Mouse (Mus musculus): ENCODE results near the gene Tmem191c. TPM values are rescaled to one million over a fixed set of nuclear protein-coding genes. Genes with fewer than 3 reads are reported as not detected.

Tmem191c gene
- polyA plus RNA-seq, 1 experiment from 2014 or later, result 12.2 TPM

DNA sequence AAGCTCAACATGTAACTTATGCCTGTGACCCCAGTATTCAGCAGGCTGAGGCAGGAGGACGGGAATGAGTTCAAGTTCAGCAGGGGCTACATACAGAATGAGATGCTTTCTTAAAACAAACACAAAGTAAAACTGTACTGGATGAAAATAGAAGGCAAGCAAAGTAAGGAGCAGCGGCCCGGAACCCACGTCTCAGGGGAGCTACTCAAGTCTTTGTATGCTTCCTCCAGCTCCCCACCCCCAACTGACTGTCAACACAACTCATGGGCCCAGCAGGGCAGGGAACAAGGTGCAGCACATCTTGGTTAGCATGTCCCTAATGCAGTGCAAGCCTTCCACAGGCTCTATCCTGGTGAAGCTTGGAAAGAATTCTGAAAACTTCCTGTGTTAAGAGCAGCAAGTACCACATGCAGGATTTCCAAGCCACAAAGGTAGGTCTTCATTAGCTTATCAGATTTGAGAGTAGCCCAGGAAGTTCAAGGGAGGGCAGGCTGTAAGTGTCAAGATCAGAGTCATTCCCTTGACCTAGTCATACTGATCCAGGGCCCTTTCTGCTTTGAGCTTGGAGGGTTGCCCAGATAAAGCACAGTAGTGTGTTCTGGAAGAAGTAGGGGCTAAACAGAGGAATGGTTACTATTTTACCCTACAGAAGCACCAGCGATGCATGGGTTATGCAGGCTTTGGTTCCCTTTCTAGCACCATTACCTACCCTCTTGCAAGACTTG is 27.8 kb downstream of the Tmem191c start:
- no peak overlapping the region for H3K4me2 ChIP-seq
- no peak overlapping the region for H3K4me3 ChIP-seq
- ATAC-seq (ENCODE audit: borderline replicate concordance, extremely low read depth, low FRiP score, low TSS enrichment), result no peak
- WGBS, result 74% methylated on average over 5 of the region's 5 CpGs
- no peaks in the 10 kb centered on the region for H3K27me3 ChIP-seq
- no peak overlapping the region for H3K27ac ChIP-seq
- H3K36me3 ChIP-seq, result peaks cover 42% of the 10 kb centered on the region
- no peaks in the 10 kb centered on the region for H3K9me3 ChIP-seq
- H3K9ac ChIP-seq, result no peak overlapping the region
- no peaks in the 10 kb centered on the region for H3K4me1 ChIP-seq

DNA sequence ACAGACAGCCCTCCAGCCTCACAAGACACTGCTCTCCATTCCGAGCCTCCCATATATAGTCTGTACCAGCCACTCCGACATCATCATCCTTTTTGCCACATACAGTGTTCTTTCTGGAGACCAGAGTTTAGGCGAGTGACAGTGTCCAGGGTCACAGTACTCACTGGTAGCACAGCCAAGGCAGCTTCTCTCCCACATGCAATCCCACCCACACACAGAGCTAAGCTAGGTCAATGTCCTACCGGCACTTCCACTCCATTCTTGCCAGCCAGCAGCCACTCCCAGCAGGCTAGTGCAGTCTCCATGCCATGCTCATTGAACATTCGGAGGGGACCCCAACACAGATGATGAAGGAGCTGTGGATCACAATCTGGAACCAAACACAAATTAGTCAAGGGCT is 31.6 kb downstream of the Tmem191c start:
- Histone ChIP-seq H3K4me1 (no peaks in the 10 kb centered on the region), H3K36me3 (peaks cover 29% of the 10 kb centered on the region), H3K9ac (no peak overlapping the region), H3K4me3 (no peak overlapping the region), H3K9me3 (no peaks in the 10 kb centered on the region), H3K27me3 (no peaks in the 10 kb centered on the region), H3K4me2 (no peak overlapping the region), H3K27ac (no peak overlapping the region)
- no peak for ATAC-seq (ENCODE audit: borderline replicate concordance, extremely low read depth, low FRiP score, low TSS enrichment)
- WGBS, result 89% methylated on average over 5 of the region's 5 CpGs

DNA sequence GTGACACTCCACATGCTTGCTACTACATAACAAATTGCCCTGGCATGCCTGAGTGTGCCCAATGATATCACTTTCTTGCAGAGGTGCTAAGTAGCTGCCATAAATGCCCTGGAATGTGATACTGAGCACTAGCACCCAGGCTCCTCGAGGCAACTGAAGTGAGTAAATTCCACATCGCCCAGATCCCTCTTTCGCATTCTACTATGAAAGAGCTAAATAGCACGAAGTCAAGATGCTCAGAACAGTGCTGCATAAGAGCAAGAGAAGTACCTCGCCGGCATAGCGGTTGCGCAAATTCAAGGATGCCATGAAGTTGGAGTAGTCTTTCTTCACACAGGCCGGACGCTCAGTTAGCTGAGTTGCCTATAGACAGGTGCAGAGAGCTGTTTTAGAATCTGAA is 33.2 kb downstream of the Tmem191c start:
- no peak overlapping the region for H3K27ac ChIP-seq
- no peaks in the 10 kb centered on the region for H3K9me3 ChIP-seq
- H3K4me3 ChIP-seq, result no peak overlapping the region
- H3K27me3 ChIP-seq, result no peaks in the 10 kb centered on the region
- ATAC-seq (ENCODE audit: borderline replicate concordance, extremely low read depth, low FRiP score, low TSS enrichment), result no peak
- no peak overlapping the region for H3K9ac ChIP-seq
- H3K36me3 ChIP-seq, result peaks cover 20% of the 10 kb centered on the region; the same call in 1 of the 2 replicates
- no peak overlapping the region for H3K4me2 ChIP-seq
- H3K4me1 ChIP-seq, result no peaks in the 10 kb centered on the region
- WGBS, result 89% methylated on average over 10 of the region's 10 CpGs

DNA sequence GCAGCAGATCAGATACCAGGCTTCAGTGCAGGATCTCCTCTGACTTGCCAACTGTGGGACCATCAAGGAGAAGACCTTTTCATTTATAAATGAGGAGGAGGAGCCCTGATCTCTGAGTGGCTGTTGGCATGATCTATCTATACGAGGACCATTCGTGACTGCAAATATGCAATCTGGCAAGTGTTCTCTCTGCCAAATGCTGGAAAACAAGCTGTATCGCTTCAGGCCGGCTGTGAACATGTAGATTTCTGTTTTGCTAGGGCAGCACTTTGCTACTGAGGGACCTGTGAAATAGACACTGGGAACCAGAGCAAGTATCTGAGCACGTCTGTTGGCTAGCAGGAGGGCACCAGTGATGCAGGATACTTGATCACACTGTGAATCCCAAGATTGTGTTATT is 36.7 kb downstream of the Tmem191c start:
- Histone ChIP-seq H3K4me3 (no peak overlapping the region), H3K27ac (no peak overlapping the region), H3K27me3 (no peaks in the 10 kb centered on the region), H3K9me3 (no peaks in the 10 kb centered on the region), H3K36me3 (peaks cover 30% of the 10 kb centered on the region), H3K9ac (no peak overlapping the region), H3K4me1 (no peaks in the 10 kb centered on the region), H3K4me2 (no peak overlapping the region)
- ATAC-seq (ENCODE audit: borderline replicate concordance, extremely low read depth, low FRiP score, low TSS enrichment), result no peak
- WGBS, result 85% methylated on average over 5 of the region's 5 CpGs

DNA sequence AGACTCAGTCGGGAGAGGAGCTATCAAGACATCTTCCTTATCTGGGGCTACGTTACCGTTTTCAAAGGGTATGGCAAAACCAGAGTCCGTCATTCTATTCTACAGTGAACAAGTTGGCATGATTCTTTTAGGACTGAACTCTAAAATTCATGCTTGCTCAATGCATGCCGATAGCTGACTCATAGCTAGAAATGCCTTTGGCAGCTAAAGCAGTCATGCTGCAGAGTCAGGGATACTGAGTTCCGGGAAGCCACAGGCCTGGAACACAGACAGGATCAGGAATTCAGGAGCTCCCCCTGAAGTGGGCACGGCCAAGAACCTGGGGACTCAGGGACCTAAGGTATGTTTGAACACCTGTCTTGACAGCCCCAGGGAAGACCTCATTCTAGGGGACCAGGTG is 40.7 kb downstream of the Tmem191c start:
- no peaks in the 10 kb centered on the region for H3K9me3 ChIP-seq
- H3K4me2 ChIP-seq, result no peak overlapping the region
- no peak overlapping the region for H3K27ac ChIP-seq
- H3K4me1 ChIP-seq, result no peaks in the 10 kb centered on the region
- 86% methylated on average over 7 of the region's 7 CpGs for WGBS
- no peak for ATAC-seq (ENCODE audit: borderline replicate concordance, extremely low read depth, low FRiP score, low TSS enrichment)
- H3K9ac ChIP-seq, result no peak overlapping the region
- no peak overlapping the region for H3K4me3 ChIP-seq
- peaks cover 25% of the 10 kb centered on the region for H3K36me3 ChIP-seq
- no peaks in the 10 kb centered on the region for H3K27me3 ChIP-seq

DNA sequence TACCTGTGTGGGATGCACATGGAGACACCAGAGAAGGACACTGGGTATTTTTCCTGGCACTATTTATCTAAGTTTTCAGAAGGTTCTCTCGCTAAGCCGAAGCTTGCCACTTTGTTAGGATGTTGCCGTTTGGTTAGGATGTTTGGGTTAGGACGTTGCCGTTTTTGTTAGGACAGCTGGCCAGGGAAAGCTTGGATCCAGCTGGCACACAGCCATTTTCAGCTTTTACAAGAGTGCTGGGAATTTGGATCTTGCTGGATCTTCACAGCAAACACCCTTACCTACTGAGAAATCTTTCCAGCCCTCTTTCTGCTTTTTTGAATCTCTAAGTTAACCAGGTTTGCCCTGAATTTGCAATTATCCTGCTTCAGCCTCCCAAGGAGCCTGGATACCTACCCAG is 45.6 kb downstream of the Tmem191c start:
- H3K9ac ChIP-seq, result no peak overlapping the region
- H3K36me3 ChIP-seq, result peaks cover 22% of the 10 kb centered on the region
- H3K9me3 ChIP-seq, result no peaks in the 10 kb centered on the region
- WGBS, result 37% methylated on average over 5 of the region's 5 CpGs
- H3K27ac ChIP-seq, result no peak overlapping the region
- H3K27me3 ChIP-seq, result no peaks in the 10 kb centered on the region
- ATAC-seq (ENCODE audit: borderline replicate concordance, extremely low read depth, low FRiP score, low TSS enrichment), result no peak
- no peaks in the 10 kb centered on the region for H3K4me1 ChIP-seq
- no peak overlapping the region for H3K4me3 ChIP-seq
- H3K4me2 ChIP-seq, result no peak overlapping the region

DNA sequence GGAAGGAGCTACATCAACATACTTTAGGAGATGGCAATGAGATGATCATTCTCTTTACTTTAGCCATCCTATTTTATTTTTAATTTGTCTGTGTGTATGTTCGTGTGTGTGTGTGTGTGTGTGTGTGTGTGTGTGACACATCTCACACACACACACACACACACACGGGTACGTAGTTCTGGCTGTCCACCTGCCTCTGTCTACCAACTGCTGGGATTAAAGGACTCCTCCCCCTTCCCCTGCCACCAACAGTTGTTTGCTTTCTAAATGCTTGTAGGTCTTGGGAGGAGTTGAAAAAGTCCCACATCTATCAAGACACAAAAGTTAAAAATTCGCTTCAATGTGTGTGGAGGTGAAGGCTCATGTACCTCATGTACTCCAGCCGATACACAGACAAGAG is 48.9 kb downstream of the Tmem191c start:
- no peaks in the 10 kb centered on the region for H3K4me1 ChIP-seq
- H3K4me3 ChIP-seq, result no peak overlapping the region
- peaks cover 10% of the 10 kb centered on the region; the same call in 1 of the 2 replicates for H3K36me3 ChIP-seq
- H3K27me3 ChIP-seq, result no peaks in the 10 kb centered on the region
- 84% methylated on average over 5 of the region's 5 CpGs for WGBS
- no peak overlapping the region for H3K4me2 ChIP-seq
- H3K9me3 ChIP-seq, result no peaks in the 10 kb centered on the region
- ATAC-seq (ENCODE audit: borderline replicate concordance, extremely low read depth, low FRiP score, low TSS enrichment), result no peak
- H3K27ac ChIP-seq, result no peak overlapping the region
- no peak overlapping the region for H3K9ac ChIP-seq

DNA sequence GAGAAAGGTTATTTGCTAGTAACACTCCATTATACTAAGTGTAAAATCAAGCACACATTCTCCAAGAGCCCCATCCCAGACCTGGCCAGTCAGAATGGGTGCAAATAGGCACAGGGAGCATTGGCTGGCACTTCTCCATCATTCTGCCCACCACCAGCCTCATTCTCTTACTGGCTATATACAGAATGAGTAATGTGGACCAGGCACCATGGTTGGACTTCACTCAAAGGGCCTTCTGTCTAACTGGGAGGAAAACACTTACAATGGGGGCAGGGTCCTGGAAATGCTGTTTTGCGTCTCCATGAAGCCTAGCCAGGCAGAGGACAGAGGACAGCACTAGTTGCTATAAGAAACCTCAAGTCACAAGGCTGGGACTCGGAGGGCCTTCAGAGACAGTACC is 50.2 kb downstream of the Tmem191c start:
- no peak overlapping the region for H3K4me3 ChIP-seq
- no peak for ATAC-seq (ENCODE audit: borderline replicate concordance, extremely low read depth, low FRiP score, low TSS enrichment)
- WGBS, result 80% methylated on average over 2 of the region's 2 CpGs
- H3K27me3 ChIP-seq, result no peaks in the 10 kb centered on the region
- no peaks in the 10 kb centered on the region for H3K9me3 ChIP-seq
- H3K36me3 ChIP-seq, result peaks cover 10% of the 10 kb centered on the region; the same call in 1 of the 2 replicates
- H3K27ac ChIP-seq, result no peak overlapping the region
- H3K9ac ChIP-seq, result no peak overlapping the region
- no peaks in the 10 kb centered on the region for H3K4me1 ChIP-seq
- no peak overlapping the region for H3K4me2 ChIP-seq

DNA sequence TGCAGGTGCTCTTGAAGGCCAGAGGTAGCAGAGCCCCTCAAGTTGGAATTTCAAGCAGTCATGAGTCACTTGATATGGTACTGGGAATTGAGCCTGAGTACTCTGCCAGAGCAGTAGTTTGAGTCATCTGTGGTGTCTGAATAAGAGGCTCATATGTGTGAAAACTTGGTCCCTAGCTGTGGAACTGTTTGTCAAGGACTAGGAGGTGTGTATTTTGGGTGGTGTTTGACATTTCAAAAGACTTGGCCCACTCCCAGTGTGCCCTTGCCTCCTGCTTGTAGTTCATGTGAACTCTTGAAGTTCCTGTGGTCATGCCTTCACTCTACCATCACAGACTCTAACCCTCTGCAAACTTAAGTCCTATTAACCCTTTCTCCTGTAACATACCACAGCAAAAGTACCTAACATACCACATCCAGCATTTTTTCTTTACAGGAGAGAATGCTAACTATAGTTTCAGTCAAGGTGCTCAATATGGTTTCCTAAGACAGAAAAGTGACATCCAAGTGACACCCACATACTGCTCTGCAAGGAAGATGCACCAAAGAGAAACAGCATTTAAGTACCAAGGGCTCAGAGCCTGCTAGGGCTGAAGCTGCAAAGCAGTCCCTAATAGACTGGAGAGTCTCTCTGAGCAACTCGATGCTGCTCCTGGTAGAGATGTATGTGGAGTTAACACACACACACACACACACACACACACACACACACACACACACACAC is 54.1 kb downstream of the Tmem191c start:
- Histone ChIP-seq H3K4me3 (no peak overlapping the region), H3K27me3 (no peaks in the 10 kb centered on the region), H3K9me3 (no peaks in the 10 kb centered on the region), H3K27ac (no peak overlapping the region), H3K4me2 (no peak overlapping the region), H3K36me3 (0 out of 2 replicates have a peak, but pooled peaks cover 1% of the 10 kb centered on the region), H3K4me1 (no peaks in the 10 kb centered on the region), H3K9ac (no peak overlapping the region)
- WGBS, result 88% methylated on average over 1 of the region's 1 CpGs
- ATAC-seq (ENCODE audit: borderline replicate concordance, extremely low read depth, low FRiP score, low TSS enrichment), result no peak

DNA sequence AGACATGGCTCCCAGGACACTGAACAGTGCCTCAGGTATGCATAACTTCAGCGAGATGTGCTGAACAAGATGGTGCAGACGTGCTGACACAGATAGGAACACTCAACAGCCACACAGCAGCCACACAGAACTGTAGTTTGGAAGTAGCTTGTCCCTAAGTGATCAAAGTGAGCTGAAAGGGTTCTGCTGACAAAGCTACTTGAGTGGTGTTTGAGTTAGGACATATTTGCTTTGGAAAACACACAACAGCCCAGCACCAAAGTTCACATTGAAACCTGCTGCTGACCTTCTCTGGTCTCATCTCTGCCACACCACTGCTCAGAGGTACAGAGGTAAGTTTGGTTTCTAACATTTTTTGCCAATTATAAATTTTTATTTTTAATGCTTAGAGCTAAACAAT is 55.2 kb downstream of the Tmem191c start, which contains the start of gene Serpind1:
Serpind1 (plus strand) TSS at position 256 of the 400 bp plus-strand sequence.
- no peaks in the 10 kb centered on the region for H3K36me3 ChIP-seq
- WGBS, result 23% methylated on average over 2 of the region's 2 CpGs
- no peak for ATAC-seq (ENCODE audit: borderline replicate concordance, extremely low read depth, low FRiP score, low TSS enrichment)
- no peaks in the 10 kb centered on the region for H3K4me1 ChIP-seq
- no peak within 1 kb of the TSS for H3K4me2 ChIP-seq
- H3K9me3 ChIP-seq, result no peaks in the 10 kb centered on the region
- no peak within 1 kb of the TSS for H3K9ac ChIP-seq
- no peak within 1 kb of the TSS for H3K4me3 ChIP-seq
- H3K27me3 ChIP-seq, result no peaks in the 10 kb centered on the region
- H3K27ac ChIP-seq, result no peak within 1 kb of the TSS

DNA sequence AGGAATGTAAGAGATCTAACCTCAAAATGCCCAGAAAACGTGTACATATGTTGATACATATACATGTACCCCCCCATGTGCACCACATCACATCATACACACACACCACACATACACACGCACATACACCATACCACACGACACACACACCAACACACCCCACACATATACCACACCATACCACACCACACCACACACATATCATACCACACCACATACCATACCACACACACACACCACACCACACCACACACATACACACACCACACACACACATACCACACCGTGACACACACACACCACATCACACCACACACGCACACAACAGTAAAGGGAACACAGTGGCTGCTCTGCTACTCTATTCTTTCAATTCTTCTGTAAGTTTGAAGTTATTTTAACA is 56.0 kb downstream of the Tmem191c start:
- Histone ChIP-seq H3K27me3 (no peaks in the 10 kb centered on the region), H3K9me3 (no peaks in the 10 kb centered on the region), H3K36me3 (no peaks in the 10 kb centered on the region), H3K4me2 (no peak overlapping the region), H3K4me3 (no peak overlapping the region), H3K9ac (no peak overlapping the region), H3K4me1 (no peaks in the 10 kb centered on the region), H3K27ac (no peak overlapping the region)
- ATAC-seq (ENCODE audit: borderline replicate concordance, extremely low read depth, low FRiP score, low TSS enrichment), result no peak
- 89% methylated on average over 5 of the region's 5 CpGs for WGBS

Measured in lung, embryonic 15.5 days (tissue).